Mouse (Mus musculus) testis, postnatal 10 days (tissue): ENCODE measurements around the gene Znfx1.

Experiments
- DNase-seq: peaks from one replicate; pipeline ENCODE4 v3.0.0; 2021; ENCODE audit warnings: low spot score

The Znfx1 gene

GRCm38 (mm10) chr2:167062965-167063880 is at the start of gene Znfx1:
TSS of gene Znfx1 (minus strand) at chr2:167063015.
- DNase-seq: peak; percentile 99

DNA sequence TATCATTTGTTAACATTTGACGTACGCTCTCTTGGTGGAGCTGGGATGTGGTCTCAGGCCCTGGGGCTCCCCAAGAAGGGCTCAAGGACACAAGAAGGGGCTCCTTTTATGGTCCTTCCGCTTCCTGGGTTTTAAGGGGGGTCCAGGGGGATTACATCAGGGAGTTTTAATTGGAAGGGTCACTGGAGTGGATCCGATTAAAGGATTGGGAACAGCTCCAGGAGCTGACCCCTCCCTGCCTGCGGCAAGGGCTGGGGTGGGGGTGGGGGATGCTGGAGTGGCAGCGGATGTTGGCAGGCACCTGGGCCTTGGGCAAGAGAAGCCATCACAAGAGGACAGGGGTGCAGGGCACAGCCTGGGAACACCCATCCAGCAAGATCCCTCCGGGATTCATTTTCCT is 49.4 kb upstream of the Znfx1 start:
- no peak for DNase-seq

GRCm38 (mm10) chr2:167109506-167109905 is 46.7 kb upstream of the Znfx1 start:
- no peak for DNase-seq

- DNase-seq: no peak
Observed at GRCm38 (mm10) chr2:167103546-167103945, 40.7 kb upstream of the Znfx1 start.

DNA sequence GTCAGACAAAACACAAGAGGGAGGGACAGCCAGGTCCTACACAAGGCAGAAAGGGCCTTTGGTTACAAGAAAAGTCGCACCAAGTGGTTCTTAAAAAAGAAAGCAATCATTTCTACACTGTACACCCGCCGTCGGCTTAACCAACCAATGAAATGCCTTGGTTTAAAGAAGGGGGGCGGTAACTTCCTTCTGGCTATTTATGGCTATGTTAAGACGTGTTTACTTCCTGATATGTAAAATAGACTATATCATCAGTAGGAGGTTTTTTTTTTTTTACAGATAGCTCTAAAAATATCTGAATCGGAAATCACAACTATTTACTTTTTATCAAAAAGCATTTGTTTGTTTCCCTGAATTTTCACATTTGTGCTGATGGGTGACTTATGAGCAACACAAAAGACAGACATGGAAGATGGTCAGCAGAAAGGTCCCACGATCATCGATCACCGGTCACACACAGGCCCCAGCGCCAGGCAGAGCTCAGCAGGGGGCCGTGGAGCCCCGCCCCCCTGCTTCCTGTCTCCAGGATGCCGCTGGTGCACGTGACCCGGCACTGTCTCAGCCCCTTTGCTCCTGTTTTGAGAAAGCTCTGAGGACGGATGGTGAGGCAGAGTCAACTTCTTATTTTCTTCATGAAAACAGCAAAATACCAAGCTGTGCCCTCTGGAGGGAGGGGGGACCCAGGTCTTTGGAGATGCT is 39.1 kb upstream of the Znfx1 start:
- DNase-seq: no peak

DNA sequence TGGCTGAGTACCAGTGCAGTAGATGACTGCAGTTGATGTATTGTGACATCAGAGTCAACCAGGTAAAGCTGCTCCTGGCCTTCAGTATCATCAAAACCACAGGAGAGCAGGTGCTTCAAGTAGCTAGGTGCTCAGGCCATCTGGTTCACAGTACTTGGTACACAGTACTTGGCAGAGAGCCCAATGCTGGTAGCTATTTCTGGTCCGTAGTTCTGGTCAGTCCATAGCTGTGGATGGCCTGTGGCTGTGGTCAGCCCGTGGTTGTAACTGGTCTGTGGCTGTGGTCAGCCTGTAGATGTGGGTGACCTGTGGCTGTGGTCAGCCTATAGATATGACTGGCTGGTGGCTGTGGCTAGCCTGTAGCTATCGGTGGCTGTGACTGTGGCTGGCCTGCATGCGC is 31.9 kb upstream of the Znfx1 start:
- no peak for DNase-seq

- no peak for DNase-seq
Observed at GRCm38 (mm10) chr2:167093171-167093900, 30.5 kb upstream of the Znfx1 start.

- DNase-seq: no peak
Observed at GRCm38 (mm10) chr2:167090271-167090670, 27.5 kb upstream of the Znfx1 start.

DNA sequence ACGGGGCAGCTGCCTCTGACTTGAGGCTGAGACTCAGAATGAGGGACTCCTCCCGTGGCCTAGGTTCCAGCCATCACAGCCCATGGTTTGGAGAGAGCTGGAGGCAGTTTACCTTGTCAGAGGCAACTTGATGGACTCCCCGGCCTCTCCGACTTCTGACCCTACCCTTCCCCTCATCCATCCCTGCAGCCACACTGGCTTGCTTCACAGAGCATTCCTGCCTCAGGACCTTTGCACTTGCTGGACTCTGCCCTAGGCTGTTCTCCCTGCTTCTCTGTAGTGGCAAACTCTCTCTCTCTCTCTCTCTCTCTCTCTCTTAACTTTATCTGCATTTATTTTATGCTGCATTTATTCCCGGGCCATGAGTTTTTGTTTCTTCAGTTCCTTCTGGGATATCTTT is 24.0 kb upstream of the Znfx1 start:
- DNase-seq: no peak

DNA sequence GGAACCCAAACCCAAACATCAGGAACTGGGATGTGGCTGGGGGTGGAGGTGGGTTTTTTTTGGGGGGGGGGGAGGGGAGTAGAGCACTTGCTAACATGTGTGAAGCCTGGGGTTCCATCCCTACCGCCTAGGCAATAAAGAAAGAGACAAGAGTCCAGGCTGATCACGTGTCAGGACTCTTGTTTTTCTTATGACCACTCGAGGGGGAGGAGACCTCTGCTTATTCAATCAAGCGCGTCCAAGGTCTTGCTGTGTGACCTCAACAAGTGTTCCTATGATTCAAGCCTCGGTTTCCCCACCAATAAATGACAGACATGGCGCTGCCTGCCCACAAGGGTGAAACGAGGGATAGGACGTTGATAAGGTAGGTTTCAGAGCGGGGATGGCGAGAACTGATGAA is 23.3 kb upstream of the Znfx1 start:
- no peak for DNase-seq

DNA sequence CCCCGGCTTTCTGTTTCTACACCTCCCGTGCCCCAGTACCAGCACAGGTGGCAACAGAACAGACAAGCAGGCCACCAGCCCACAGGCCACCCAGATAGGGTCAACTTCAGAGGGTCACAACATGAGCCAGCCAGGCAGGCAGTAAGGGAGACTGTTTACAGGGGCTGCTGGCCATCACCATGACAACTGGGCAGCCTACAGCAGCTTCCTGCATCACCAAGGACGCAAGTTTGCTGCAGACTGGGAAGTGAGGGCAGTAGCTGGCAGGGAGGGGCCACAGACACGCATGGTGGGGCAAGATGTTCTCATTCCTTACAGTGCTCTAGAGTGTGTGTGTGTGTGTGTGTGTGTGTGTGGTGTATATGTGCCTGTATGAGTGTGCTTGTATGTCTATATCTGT is 18.8 kb upstream of the Znfx1 start:
- DNase-seq: no peak

DNA sequence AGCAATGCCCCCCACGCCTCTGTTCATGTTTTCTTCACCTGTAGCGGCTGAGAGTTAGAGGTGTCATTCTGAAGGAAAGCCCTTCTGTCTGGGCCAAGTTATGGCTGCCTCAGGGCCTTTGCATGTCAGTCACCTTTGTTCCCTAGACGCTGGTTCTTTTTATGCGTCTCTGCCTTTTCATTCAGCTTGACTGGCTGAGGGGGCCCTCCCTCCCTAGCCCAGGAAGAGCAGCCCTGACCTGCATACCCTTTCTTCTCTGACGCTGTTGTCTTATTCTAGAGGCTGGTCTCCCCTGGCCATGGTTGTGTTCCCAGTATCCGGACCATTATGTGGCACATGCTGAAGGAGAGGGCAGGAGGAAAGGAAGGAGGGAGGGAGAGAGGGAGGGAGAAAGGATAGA is 18.3 kb upstream of the Znfx1 start:
- no peak for DNase-seq

DNA sequence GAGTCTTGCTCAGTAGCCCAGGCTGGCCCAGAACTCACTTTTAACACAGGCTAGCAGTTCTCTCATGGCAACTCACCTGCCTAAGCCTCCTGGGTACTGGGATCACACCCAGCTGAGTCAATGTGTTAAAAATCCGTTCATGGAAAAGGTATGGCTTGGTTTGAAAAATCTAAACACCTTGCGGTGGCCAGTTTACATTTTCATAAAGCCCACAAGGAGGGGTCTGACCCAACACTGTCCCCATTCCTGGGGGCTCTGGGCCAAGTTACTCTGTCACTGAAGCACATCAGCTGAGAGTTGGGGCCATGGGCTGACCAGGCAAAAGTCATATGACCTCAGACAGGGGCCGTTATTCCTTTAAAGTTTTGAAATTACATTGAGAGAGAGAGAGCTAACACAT is 17.6 kb upstream of the Znfx1 start:
- DNase-seq: no peak

DNA sequence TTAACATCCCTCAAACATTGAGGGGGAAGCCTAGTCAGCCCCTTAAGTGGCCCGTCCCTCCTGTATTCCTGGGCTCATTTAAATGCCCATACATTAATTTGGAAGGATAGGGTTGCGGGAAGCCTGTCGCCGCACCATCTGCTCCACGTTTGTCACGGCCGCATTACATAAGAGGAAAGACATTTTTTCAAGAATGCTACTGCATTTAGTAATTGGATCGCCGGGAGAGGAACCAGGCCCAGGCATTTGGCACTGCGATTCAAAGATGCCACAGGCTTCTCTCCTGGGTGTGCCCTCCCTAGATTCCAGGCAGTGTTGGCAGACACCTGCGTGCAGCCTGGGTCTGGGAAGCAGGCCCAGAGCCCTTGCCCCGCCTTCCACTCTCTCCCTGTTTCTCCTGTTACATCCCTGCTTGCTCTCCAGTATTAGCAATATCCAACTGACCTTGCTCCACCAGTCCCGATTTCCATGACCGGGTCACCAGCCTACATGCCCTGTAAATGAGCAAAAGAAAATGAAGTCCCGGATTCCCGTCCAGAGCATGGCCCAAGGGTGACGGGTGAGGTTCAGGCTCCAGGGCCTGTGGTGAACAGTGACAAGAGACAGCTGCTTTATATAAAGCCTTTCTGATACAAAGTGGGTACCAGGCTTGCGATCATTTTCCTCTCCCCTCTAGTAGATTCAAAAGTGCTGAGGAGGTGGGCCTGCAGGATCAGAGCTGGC is 16.9 kb upstream of the Znfx1 start:
- peak; percentile 48 for DNase-seq

- DNase-seq: no peak
Observed at GRCm38 (mm10) chr2:167078931-167079495, 16.2 kb upstream of the Znfx1 start.

DNA sequence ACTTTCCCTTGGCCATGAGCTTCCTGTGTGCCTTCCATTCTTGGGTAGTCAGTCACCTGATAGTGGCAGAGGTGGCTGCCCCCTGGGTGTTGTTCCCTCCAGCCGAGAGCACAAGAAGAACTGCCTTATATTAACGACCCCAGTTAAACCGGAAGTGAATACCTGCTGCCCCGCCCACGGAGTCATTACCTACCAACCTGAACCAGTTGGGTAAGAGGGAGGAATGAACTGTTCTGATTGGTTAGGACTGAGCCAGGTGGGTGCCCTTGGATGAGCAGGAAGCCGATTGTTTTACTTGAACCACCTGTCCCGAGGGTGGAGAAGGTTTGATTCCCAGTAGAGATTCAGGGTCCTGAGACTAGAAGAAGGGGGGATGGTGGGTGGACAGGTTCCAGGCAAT is 15.7 kb upstream of the Znfx1 start:
- no peak for DNase-seq

DNA sequence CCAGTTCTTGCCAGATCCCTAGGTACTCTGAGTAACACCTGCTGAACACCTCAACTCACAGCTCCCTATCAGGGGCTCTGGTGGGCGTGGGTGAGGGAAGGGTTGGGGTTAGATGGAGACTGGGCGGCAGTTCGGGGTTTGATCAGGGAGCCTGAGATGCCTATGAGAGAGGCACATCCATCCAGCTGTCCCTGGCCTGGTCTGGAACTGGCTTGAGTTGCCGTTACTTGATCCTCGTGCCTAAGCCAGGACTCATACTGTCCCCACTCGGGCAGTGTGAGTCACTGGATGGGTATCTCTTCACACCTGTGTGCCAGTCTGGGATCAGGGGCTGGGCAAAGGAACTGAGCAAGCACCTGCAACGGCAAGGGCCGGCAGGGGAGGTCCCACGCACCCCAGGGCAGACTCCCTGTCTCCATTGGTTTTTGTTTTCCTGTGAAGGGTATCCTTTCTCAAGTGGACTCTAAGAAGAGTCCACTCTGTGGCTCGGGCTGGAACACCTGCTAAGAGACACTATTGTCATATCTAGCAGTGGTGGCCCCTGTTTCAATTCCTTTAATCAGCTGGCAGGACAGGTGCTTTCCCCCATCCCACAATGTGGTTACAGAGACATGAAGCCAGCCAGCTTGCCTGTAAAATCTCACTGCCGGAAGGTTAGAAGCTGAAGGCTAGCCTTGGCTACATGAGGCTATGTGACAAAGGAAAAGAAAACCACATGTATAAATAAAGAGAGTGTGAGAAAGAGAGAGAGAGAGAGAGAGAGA is 14.6 kb upstream of the Znfx1 start:
- no peak for DNase-seq

DNA sequence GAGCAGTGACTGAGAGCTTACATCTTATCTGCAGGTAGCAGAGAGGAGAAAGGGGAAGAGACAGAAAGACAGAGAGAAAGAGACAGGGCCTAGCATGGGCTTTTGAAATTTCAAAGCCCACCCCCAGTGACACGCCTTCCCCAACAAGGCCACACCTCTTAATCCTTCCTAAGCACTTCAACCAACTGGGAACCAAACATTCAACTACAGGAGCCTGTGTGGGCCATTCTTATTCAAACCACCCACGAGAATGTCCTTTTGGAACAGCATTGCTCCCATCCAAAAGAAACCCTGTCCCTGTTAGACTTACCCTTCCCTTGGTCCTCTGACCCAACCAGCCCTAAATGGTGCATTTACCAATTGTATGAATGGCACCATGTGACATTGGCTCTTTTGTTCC is 13.9 kb upstream of the Znfx1 start:
- no peak for DNase-seq

DNA sequence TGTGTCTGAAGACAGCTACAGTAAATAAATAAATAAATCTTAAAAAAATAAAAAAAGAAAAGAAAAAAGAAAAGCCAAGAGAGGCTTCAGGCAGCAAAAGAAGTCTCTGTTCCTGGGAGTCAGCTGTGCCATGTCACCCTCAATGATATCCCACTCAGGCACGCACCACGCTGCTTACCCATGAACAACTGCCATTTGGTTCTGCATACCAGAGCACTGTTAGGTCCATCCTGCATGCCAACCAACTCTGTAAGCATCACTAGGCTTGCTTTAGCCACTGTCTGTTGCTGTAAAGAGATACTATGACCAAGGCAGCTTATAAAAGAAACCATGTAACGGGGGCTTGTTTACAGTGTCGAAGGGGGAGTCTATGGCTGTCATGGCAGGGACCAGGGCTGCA is 13.5 kb upstream of the Znfx1 start:
- DNase-seq: no peak

- DNase-seq: no peak
Observed at GRCm38 (mm10) chr2:167074587-167074986, 11.8 kb upstream of the Znfx1 start.
